Mouse (Mus musculus) hindbrain, embryonic 12.5 days (tissue): ENCODE data around the gene Inpp5f. TPM values are rescaled to one million over a fixed set of nuclear protein-coding genes. Genes with fewer than 3 reads are reported as not detected.
A peak's percentile ranks its signal among the peaks of the same experiment; 100 is the strongest.

Source experiments
- ATAC-seq: fragments of 200-750 bp; cut with Nextera tagmentation; 2 replicates; pipeline ENCODE4 v1.8.0; 2017; ENCODE audit warnings: moderate TSS enrichment; ENCODE audit not compliant: low FRiP score
- H3K27ac ChIP-seq: fragments of 300-500 bp; sonication (generic); 2 replicates; pipeline ENCODE4 v1.5.1; 2016; ENCODE audit warnings: mild to moderate bottlenecking
- H3K27me3 ChIP-seq: fragments of 300-500 bp; sonication (generic); 2 replicates; pipeline ENCODE4 v1.6.1; 2016; ENCODE audit warnings: mild to moderate bottlenecking
- H3K36me3 ChIP-seq: fragments of 300-500 bp; sonication (generic); 2 replicates; pipeline ENCODE4 v1.6.1; 2016; ENCODE audit warnings: mild to moderate bottlenecking
- H3K4me1 ChIP-seq: fragments of 300-500 bp; sonication (generic); 2 replicates; pipeline ENCODE4 v1.6.1; 2016
- H3K4me2 ChIP-seq: fragments of 300-500 bp; sonication (generic); replicated peaks from 2 replicates; pipeline ENCODE4 v1.6.1; 2016; ENCODE audit warnings: mild to moderate bottlenecking
- H3K4me3 ChIP-seq: fragments of 300-500 bp; sonication (generic); 2 replicates; pipeline ENCODE4 v1.5.1; 2016; ENCODE audit warnings: mild to moderate bottlenecking
- H3K9ac ChIP-seq: fragments of 300-500 bp; sonication (generic); 2 replicates; pipeline ENCODE4 v1.6.1; 2016; ENCODE audit warnings: mild to moderate bottlenecking, moderate library complexity
- H3K9me3 ChIP-seq: fragments of 300-500 bp; sonication (generic); replicated peaks from 2 replicates; pipeline ENCODE4 v1.6.1; 2016; ENCODE audit warnings: mild to moderate bottlenecking
- WGBS: fragments of 180-500 bp; shearing (Covaris S2); methylation state at CpG from one replicate; pipeline ENCODE4 v1.1.7; 2016; 5-methylcytosine and 5-hydroxymethylcytosine counted together
- polyA plus RNA-seq: library from polyadenylated mRNA; unstranded; fragments of >200 nt; fragmentation: Nextera tagmentation; extraction: Ambion mirVana; gene quantifications from 2 replicates; pipeline ENCODE4 v1.2.1, GENCODE M21; 2016

Inpp5f gene
- polyA plus RNA-seq, 1 experiment from 2014 or later, result 140 TPM

- ATAC-seq, result no peak
- no peak overlapping the region for H3K27ac ChIP-seq
- no peaks in the 10 kb centered on the region for H3K36me3 ChIP-seq
- no peak overlapping the region for H3K4me3 ChIP-seq
- 83% methylated on average over 2 of the region's 2 CpGs for WGBS
- no peaks in the 10 kb centered on the region; the same call in 1 of the 2 replicates for H3K27me3 ChIP-seq
- H3K9ac ChIP-seq, result no peak overlapping the region
- peaks cover 7% of the 10 kb centered on the region for H3K4me1 ChIP-seq
- no peaks in the 10 kb centered on the region for H3K9me3 ChIP-seq
- H3K4me2 ChIP-seq, result no peak overlapping the region
Measured at GRCm38 (mm10) chr7:128579381-128579780, 31.7 kb upstream of the Inpp5f start.

GRCm38 (mm10) chr7:128580318-128580717, 30.8 kb upstream of the Inpp5f start:
- no peak overlapping the region for H3K9ac ChIP-seq
- WGBS, result 90% methylated on average over 6 of the region's 6 CpGs
- peaks cover 7% of the 10 kb centered on the region for H3K4me1 ChIP-seq
- no peak overlapping the region for H3K4me2 ChIP-seq
- H3K36me3 ChIP-seq, result no peaks in the 10 kb centered on the region
- H3K9me3 ChIP-seq, result no peaks in the 10 kb centered on the region
- ATAC-seq, result no peak
- no peak overlapping the region for H3K4me3 ChIP-seq
- no peaks in the 10 kb centered on the region; the same call in 1 of the 2 replicates for H3K27me3 ChIP-seq
- no peak overlapping the region for H3K27ac ChIP-seq

DNA sequence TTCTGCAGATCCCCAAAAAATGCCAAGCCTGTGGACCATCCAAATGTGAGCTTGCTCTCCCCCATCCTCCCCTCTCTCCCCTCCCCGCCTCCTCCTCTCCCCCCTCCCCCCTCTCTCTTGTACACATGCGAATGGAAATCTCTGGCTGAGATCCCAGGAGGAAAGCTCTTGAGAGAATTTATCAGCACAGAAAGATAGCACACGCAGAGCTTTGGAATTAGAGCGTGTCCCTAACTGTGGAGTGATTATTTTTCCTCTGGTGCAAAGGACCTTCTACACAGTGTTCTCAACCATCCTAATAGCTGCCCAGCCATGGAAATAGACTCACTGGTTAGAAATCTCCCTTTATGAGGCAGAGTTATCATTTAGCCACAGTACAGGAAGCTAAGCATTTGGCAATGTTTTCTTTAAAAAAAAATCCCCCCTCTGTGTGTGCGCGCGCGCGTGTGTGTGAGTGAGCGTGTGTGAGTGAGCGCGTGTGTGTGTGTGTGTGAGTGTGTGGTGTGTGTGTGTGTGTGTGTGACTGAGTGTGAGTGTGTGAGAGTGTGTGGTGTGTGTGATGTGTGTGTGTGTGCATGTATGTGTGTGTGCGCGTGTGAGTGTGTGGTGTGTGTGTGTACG, 29.2 kb upstream of the Inpp5f start:
- no peak overlapping the region for H3K9ac ChIP-seq
- no peak overlapping the region for H3K4me2 ChIP-seq
- H3K4me3 ChIP-seq, result no peak overlapping the region
- H3K4me1 ChIP-seq, result peaks cover 7% of the 10 kb centered on the region
- 84% methylated on average over 14 of the region's 15 CpGs for WGBS
- no peak overlapping the region for H3K27ac ChIP-seq
- no peaks in the 10 kb centered on the region; the same call in 1 of the 2 replicates for H3K27me3 ChIP-seq
- H3K9me3 ChIP-seq, result no peaks in the 10 kb centered on the region
- ATAC-seq, result no peak
- H3K36me3 ChIP-seq, result no peaks in the 10 kb centered on the region

DNA sequence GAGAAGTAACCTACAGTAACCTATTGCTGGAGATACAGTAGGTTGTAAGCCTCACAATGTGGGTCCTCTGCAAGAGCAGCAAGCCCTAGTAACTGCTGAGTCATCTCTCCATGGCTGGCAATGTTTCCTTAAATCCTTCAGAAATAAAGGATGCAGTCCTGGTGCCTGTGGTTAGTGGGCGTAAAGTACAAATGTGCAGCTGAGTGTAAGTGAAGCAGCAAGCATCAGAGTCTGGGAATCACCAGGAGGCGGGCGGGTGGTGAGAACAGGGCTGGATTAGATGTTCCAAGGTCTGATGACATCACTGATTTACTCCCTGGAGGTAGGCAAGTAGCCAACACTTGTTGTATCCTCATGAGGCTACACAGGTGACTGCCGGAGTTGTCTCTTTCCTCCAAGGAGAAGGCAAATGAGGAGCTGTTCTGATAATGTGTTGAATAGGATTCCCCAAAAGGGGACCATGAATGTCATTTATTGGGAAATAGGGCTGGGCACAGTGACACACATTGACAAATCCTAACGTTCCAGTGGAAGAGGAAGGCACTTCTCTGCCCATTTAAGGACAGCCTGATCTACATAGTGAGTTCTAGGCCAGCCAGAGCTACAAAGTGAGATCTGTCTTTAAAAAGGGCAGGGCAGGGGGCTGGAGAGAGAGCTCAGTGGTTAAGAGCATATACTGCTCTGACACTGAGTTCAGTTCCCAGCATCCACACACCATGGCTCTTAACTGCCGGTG, 27.7 kb upstream of the Inpp5f start:
- H3K9ac ChIP-seq, result no peak overlapping the region
- no peak overlapping the region for H3K27ac ChIP-seq
- no peak overlapping the region for H3K4me2 ChIP-seq
- no peak overlapping the region for H3K4me3 ChIP-seq
- no peak for ATAC-seq
- H3K9me3 ChIP-seq, result no peaks in the 10 kb centered on the region
- H3K4me1 ChIP-seq, result peaks cover 7% of the 10 kb centered on the region
- no peaks in the 10 kb centered on the region for H3K36me3 ChIP-seq
- 82% methylated on average over 6 of the region's 6 CpGs for WGBS
- H3K27me3 ChIP-seq, result no peaks in the 10 kb centered on the region; the same call in 1 of the 2 replicates

DNA sequence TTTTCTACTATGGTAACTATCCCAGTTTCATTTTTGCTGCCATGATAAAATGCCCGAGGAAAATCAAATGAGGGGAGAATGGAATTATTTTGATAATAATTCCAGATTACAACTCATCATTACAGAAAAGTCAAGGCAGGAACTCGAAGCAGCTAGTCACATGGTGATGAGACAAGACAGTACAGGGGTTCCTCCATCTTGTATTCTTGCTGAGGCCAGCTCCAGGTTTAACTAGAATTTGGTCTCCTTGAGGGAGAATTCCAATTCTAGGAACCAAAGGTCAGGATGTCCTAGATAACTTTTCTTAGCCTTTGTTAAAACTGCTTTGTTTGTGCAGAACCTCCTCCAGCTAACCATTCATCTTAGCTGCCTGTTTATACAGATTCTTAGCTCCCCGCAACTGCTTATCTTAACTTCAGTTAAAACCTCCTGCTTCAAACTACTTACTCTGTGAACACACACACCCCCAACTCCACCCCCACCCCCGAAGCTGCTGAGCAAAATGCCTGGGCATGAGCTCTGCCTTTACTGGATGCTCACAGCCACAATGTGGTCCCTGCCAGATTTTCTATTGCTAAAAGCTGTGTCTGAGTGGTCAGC, 23.7 kb upstream of the Inpp5f start:
- Histone ChIP-seq H3K9me3 (no peaks in the 10 kb centered on the region), H3K27me3 (no peaks in the 10 kb centered on the region; the same call in 1 of the 2 replicates), H3K27ac (no peak overlapping the region), H3K9ac (no peak overlapping the region), H3K36me3 (no peaks in the 10 kb centered on the region), H3K4me3 (no peak overlapping the region), H3K4me2 (no peak overlapping the region), H3K4me1 (peaks cover 19% of the 10 kb centered on the region)
- no peak for ATAC-seq
- 76% methylated on average over 4 of the region's 4 CpGs for WGBS

- ATAC-seq, result peak; percentile 87
- Histone ChIP-seq H3K27ac (peak overlapping the region; percentile 88), H3K9ac (0 out of 2 replicates have a peak overlapping the region, but pooled peaks have one; percentile 8), H3K36me3 (no peaks in the 10 kb centered on the region), H3K4me3 (no peak overlapping the region), H3K4me2 (peak overlapping the region; percentile 44), H3K27me3 (no peaks in the 10 kb centered on the region), H3K4me1 (peaks cover 27% of the 10 kb centered on the region), H3K9me3 (no peaks in the 10 kb centered on the region)
- 5% methylated on average over 9 of the region's 9 CpGs for WGBS
Measured at GRCm38 (mm10) chr7:128591345-128592084, 19.6 kb upstream of the Inpp5f start.

- peak; percentile 67 for ATAC-seq
- 3% methylated on average over 21 of the region's 21 CpGs for WGBS
- Histone ChIP-seq H3K4me2 (peak overlapping the region; percentile 44), H3K4me3 (peak overlapping the region; percentile 17), H3K9ac (no peak overlapping the region), H3K9me3 (no peaks in the 10 kb centered on the region), H3K4me1 (peaks cover 27% of the 10 kb centered on the region), H3K27ac (peak overlapping the region; percentile 88), H3K36me3 (no peaks in the 10 kb centered on the region), H3K27me3 (no peaks in the 10 kb centered on the region)
Measured at GRCm38 (mm10) chr7:128592118-128592935, 18.8 kb upstream of the Inpp5f start.

DNA sequence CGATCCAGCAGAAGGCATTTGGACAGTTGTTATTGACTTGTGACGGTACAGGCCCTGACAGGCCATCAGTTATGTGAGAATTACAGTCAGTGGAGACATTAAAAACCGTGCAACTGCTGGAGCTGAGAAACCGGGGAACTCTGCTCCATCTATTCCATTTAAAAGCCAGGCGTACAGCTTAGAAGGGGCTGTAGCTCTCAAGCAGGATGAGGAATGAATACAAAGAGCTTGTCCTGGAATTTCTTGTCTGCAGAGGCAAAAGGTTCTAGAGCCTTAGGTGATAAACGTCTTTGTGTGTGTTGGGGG, 18.2 kb upstream of the Inpp5f start:
- 2% methylated on average over 6 of the region's 6 CpGs for WGBS
- no peak overlapping the region for H3K9ac ChIP-seq

DNA sequence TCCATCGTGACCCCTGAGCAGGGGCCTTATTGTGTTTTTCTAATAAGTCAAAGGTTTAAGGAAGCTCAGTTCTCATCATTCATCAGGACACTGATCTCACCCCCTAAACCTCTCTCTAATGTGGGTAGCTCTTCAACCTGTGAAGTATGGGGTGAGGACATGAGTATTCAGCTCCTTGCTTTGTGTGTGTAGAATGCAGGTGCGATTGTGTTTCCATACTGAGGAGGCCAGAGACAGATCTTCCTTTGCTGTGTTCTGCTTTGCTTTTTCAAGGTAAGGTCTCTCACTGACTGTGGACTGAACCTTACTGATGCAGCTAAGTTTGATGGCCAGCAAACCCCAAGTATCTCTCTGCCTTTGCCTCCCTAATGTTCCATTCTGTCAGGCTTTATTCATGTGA, 14.9 kb upstream of the Inpp5f start:
- no peaks in the 10 kb centered on the region for H3K27me3 ChIP-seq
- H3K9me3 ChIP-seq, result no peaks in the 10 kb centered on the region
- no peak overlapping the region for H3K27ac ChIP-seq
- H3K4me2 ChIP-seq, result no peak overlapping the region
- H3K4me3 ChIP-seq, result no peak overlapping the region
- H3K9ac ChIP-seq, result no peak overlapping the region
- ATAC-seq, result no peak
- H3K4me1 ChIP-seq, result peaks cover 19% of the 10 kb centered on the region
- no peaks in the 10 kb centered on the region for H3K36me3 ChIP-seq
- WGBS, result 96% methylated on average over 2 of the region's 2 CpGs

More for the DNA sequence above, 18.2 kb upstream of the Inpp5f start:
- Histone ChIP-seq H3K9me3 (no peaks in the 10 kb centered on the region), H3K36me3 (no peaks in the 10 kb centered on the region), H3K4me3 (0 out of 2 replicates have a peak overlapping the region, but pooled peaks have one; percentile 17), H3K27ac (peak overlapping the region; percentile 88), H3K4me1 (peaks cover 27% of the 10 kb centered on the region), H3K27me3 (no peaks in the 10 kb centered on the region), H3K4me2 (peak overlapping the region; percentile 44)
- peak; percentile 51 for ATAC-seq

DNA sequence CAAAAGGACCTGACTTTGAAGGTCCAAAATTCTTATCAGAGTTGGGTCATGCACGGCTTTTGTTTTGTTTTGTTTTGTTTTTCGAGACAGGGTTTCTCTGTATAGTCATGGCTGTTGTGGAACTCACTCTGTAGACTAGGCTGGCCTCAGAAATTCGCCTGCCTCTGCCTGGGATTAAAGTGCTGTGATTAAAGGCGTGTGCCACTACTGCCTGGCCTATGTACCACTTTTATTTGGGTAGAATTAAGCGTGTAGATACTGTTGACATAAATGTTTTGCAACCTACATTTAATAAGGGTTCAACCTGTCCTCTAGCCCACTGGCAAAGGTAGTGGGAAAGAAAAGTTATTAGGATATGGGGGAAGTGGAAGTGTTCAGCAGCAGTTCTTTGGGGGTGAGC, 12.1 kb upstream of the Inpp5f start:
- no peak overlapping the region for H3K4me3 ChIP-seq
- no peaks in the 10 kb centered on the region for H3K27me3 ChIP-seq
- ATAC-seq, result no peak
- H3K4me2 ChIP-seq, result no peak overlapping the region
- no peak overlapping the region for H3K9ac ChIP-seq
- no peaks in the 10 kb centered on the region for H3K36me3 ChIP-seq
- H3K4me1 ChIP-seq, result no peaks in the 10 kb centered on the region
- 79% methylated on average over 5 of the region's 5 CpGs for WGBS
- H3K27ac ChIP-seq, result no peak overlapping the region
- H3K9me3 ChIP-seq, result no peaks in the 10 kb centered on the region

DNA sequence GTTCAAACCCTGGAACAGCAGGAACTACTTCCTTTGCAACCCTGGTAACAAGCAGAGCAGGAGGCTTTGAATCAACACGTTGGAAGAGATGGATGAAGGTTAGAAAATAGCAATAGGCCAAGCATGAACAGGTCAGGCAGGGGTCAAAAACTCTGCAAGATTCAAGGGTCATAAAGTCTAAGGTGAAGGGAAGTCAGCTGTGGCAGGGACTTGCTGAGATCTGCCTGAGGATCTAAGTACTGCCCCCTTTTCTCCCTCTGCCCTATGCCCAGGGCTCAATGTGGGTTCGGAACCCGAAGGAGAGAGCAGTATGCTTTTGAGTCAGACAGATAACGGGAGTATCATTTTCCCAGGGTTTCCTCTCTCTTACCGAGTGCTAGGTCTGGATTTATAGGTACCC, 9.3 kb upstream of the Inpp5f start:
- ATAC-seq, result no peak
- H3K27me3 ChIP-seq, result no peaks in the 10 kb centered on the region
- H3K9ac ChIP-seq, result no peak overlapping the region
- no peaks in the 10 kb centered on the region for H3K9me3 ChIP-seq
- H3K27ac ChIP-seq, result no peak overlapping the region
- no peaks in the 10 kb centered on the region for H3K4me1 ChIP-seq
- H3K36me3 ChIP-seq, result no peaks in the 10 kb centered on the region
- H3K4me3 ChIP-seq, result no peak overlapping the region
- H3K4me2 ChIP-seq, result no peak overlapping the region
- WGBS, result 75% methylated on average over 5 of the region's 5 CpGs
